Mouse (Mus musculus) lung, postnatal 0 days (tissue): ENCODE results near the gene Supt20.

Experiments
- CTCF ChIP-seq: IDR thresholded peaks from 2 replicates; pipeline ENCODE4 v1.5.1; 2016; ENCODE audit warnings: antibody characterized with exemption, mild to moderate bottlenecking
- EP300 ChIP-seq: IDR thresholded peaks from 2 replicates; pipeline ENCODE4 v1.6.1; 2016; ENCODE audit warnings: antibody characterized with exemption, mild to moderate bottlenecking, control low read depth

DNA sequence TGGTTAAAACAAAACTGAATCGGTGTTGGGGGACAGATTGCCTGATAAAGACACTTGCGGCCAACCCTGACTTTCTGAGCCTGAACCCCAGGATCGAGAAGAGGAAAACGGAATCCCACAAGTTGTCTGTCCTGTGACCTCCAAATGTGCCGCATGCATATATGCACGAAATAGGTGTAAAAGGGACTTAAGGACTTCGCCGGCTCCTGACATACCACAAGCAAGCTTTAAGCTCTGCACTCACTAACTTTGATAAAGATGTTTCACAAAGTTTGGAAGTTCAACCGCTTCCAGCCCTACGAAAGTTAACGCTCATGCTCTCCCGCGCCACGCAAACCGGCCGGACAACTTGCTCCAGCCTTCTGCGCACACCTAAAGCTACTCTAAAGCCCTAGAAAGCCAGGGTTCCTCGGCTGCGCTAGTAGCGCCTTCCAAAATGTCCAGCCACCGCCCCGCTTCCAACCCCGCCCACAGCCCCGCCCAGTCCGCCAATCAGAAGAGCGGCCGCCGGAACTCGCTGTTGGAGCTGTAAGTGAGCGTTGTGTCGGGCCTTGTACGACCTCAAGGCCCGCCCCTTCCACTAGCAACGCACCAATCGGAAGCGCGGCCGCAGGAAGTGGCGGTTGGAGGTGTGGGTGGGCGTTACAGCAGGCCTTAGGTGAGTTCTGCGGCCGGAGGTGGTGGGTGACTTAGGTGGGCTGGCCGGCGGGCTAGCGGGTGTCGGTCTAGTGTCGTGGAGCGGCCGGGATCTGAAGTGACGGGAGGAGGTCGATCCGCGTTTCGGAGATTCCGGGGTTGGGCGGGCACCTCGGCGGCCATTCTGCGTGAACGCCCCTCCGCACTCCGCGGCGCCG, at the start of gene Supt20:
- TF ChIP-seq CTCF (no peak), EP300 (no peak)
